10 mouse cellular contexts compared by ENCODE assay signal in genomic region chr6:48857613-48858302, GRCm38 (mm10). TPM values are rescaled to one million over a fixed set of nuclear protein-coding genes. Genes with fewer than 3 reads are reported as not detected.
DNase-seq lines count a peak whose midpoint lies in the region; ATAC-seq and TF ChIP-seq lines count a peak whose summit lies in the region.
"Had no signal": no experiment of that assay in that cellular context is flagged by ENCODE, and none has a peak within 500 bp of the region (broad histone marks: within the 10 kb centered on the region; RNA-seq: fewer than 3 reads in every experiment).

No protein-coding gene starts in this region.

- no peak for TF ChIP-seq POLR2A in cortical plate, adult 2 months (IDR thresholded peaks at IDR 0.05; ENCODE audit: extremely low read depth, insufficient read depth, low read length)

- H3K9me3 ChIP-seq in midbrain, postnatal 0 days (ENCODE audit: low read length) = no peaks in the 10 kb centered on the region
- no peaks in the 10 kb centered on the region for H3K9me3 ChIP-seq in midbrain, embryonic 16.5 days (replicated peaks; ENCODE audit: control insufficient read depth, low read length, poor library complexity, severe bottlenecking)
- H3K9me3 ChIP-seq: embryonic facial prominence, embryonic 15.5 days; G1E had no signal

- H3K4me1 ChIP-seq in midbrain, postnatal 0 days (ENCODE audit: insufficient read depth, low read length) = no peaks in the 10 kb centered on the region
- no peaks in the 10 kb centered on the region for H3K4me1 ChIP-seq in midbrain, embryonic 16.5 days (ENCODE audit: control insufficient read depth, insufficient read depth, low read length)
- no peaks in the 10 kb centered on the region for H3K4me1 ChIP-seq in cortical plate, adult 2 months (ENCODE audit: control insufficient read depth, insufficient read depth, low read length)

- no peak overlapping the region for H3K9ac ChIP-seq in midbrain, postnatal 0 days (replicated peaks; ENCODE audit: low read length, poor library complexity, severe bottlenecking)
- H3K9ac ChIP-seq in midbrain, embryonic 16.5 days (ENCODE audit: low read depth, low read length) = no peak overlapping the region
- H3K9ac ChIP-seq: embryonic facial prominence, embryonic 15.5 days had no signal

- H3K4me3 ChIP-seq in gastrocnemius, adult 2 months = no peak overlapping the region
- no peak overlapping the region for H3K4me3 ChIP-seq in midbrain, postnatal 0 days (ENCODE audit: low read depth, low read length)
- H3K4me3 ChIP-seq in midbrain, embryonic 16.5 days (ENCODE audit: low read depth, low read length) = no peak overlapping the region
- H3K4me3 ChIP-seq in cortical plate, adult 2 months (ENCODE audit: insufficient read depth, low read length) = no peak overlapping the region
- H3K4me3 ChIP-seq: embryonic facial prominence, embryonic 15.5 days had no signal

- H3K27me3 ChIP-seq in midbrain, postnatal 0 days (ENCODE audit: insufficient read depth, low read length) = no peaks in the 10 kb centered on the region
- no peaks in the 10 kb centered on the region for H3K27me3 ChIP-seq in midbrain, embryonic 16.5 days (ENCODE audit: control insufficient read depth, insufficient read depth, low read depth, low read length)
- H3K27me3 ChIP-seq: embryonic facial prominence, embryonic 15.5 days had no signal

- no peak for ATAC-seq in midbrain, postnatal 0 days (ENCODE audit: low FRiP score)
- ATAC-seq in midbrain, embryonic 16.5 days = no peak
- ATAC-seq in erythroblast, adult 5-6 weeks (replicated peaks; ENCODE audit: low FRiP score, poor library complexity, severe bottlenecking) = no peak

- no peaks in the 10 kb centered on the region for H3K36me3 ChIP-seq in midbrain, postnatal 0 days (ENCODE audit: insufficient read depth, low read length)
- H3K36me3 ChIP-seq in midbrain, embryonic 16.5 days (ENCODE audit: control insufficient read depth, insufficient read depth, low read length) = no peaks in the 10 kb centered on the region
- H3K36me3 ChIP-seq: embryonic facial prominence, embryonic 15.5 days; G1E had no signal

- 54% methylated on average over 8 of the region's 8 CpGs for WGBS in midbrain, postnatal 0 days
- WGBS in midbrain, embryonic 16.5 days = 50% methylated on average over 8 of the region's 8 CpGs

- DNase-seq in gastrocnemius, adult 2 months = no peak
- no peak for DNase-seq in gastrocnemius, adult 8-10 months (ENCODE audit: low spot score in 2 of 2)
- no peak for DNase-seq in midbrain, postnatal 0 days (ENCODE audit: low spot score)
- peak; percentile 57 for DNase-seq in naive thymus-derived CD4-positive, alpha-beta T cell, adult 2 months (ENCODE audit: low read depth)
- no peak for DNase-seq in yolk sac, embryonic 10.5 days (ENCODE audit: low spot score)

- intact Hi-C loops in gastrocnemius, adult 2 months (cut with DNase I) = loop anchor here (2.0 kb wide), 1 partner anchor 41 kb away; no protein-coding TSS in a partner anchor

- H3K27ac ChIP-seq in gastrocnemius, adult 2 months = no peak overlapping the region
- H3K27ac ChIP-seq in midbrain, postnatal 0 days (ENCODE audit: low read depth, low read length) = no peak overlapping the region
- no peak overlapping the region for H3K27ac ChIP-seq in midbrain, embryonic 16.5 days (ENCODE audit: low read length)
- no peak overlapping the region for H3K27ac ChIP-seq in cortical plate, adult 2 months (ENCODE audit: insufficient read depth, low read length)
- H3K27ac ChIP-seq: embryonic facial prominence, embryonic 15.5 days had no signal

- no peak overlapping the region for H3K4me2 ChIP-seq in midbrain, postnatal 0 days (ENCODE audit: low read depth, low read length, poor library complexity, severe bottlenecking)
- H3K4me2 ChIP-seq in midbrain, embryonic 16.5 days (ENCODE audit: low read length) = no peak overlapping the region
- H3K4me2 ChIP-seq: embryonic facial prominence, embryonic 15.5 days had no signal

- peak; percentile 48 for TF ChIP-seq CTCF in gastrocnemius, adult 2 months (IDR thresholded peaks at IDR 0.05)
- TF ChIP-seq CTCF in midbrain, postnatal 0 days (IDR thresholded peaks at IDR 0.05) = peak; percentile 59
- peak; percentile 7; the same call in 1 of the 2 replicates for TF ChIP-seq CTCF in cortical plate, adult 2 months (IDR thresholded peaks at IDR 0.05; ENCODE audit: extremely low read depth, insufficient read depth, low read length)

RNA-seq across cellular contexts. Expression of gene Aoc1, which starts 14.9 kb away (rescaled TPM):
- total RNA-seq in gastrocnemius, adult 2 months (2021) = not detected
- total RNA-seq in gastrocnemius, adult 8-10 months (2022) = not detected
- not detected in 2 replicates for total RNA-seq in midbrain, postnatal 0 days (2014; rRNA removed)
- 0.14 and 0.23 TPM in 2 replicates for polyA plus RNA-seq in midbrain, postnatal 0 days (2015; fragmentation: Nextera tagmentation; extraction: Ambion mirVana)
- polyA plus RNA-seq in midbrain, embryonic 16.5 days (2015; fragmentation: Nextera tagmentation; extraction: Ambion mirVana) = 0.07 TPM in 1 of 2 replicates, not detected in the other
- 0.04 TPM in 1 of 2 replicates, not detected in the other for polyA plus RNA-seq in cortical plate, adult 2 months (2012; rRNA removed)
- total RNA-seq in erythroblast, adult 5-6 weeks (2015; ENCODE audit: low replicate concordance) = not detected in 2 replicates
- total RNA-seq in erythroblast, adult 5-6 weeks (2017; ENCODE audit: low replicate concordance) = not detected in 2 replicates
- polyA plus RNA-seq: G1E had no signal

RNA-seq across cellular contexts. Expression of gene Tmem176b, which starts 16.5 kb away (rescaled TPM):
- total RNA-seq in gastrocnemius, adult 2 months (2021) = 10 to 100 TPM; 11.4 to 12.9 TPM
- 10 to 100 TPM in 1 of 4 experiments, 1 to 10 TPM in 3; 4.1 to 10.1 (median 7.2) TPM for total RNA-seq in gastrocnemius, adult 8-10 months (2022)
- total RNA-seq in midbrain, postnatal 0 days (2014; rRNA removed) = 65.5 and 70.7 TPM in 2 replicates
- polyA plus RNA-seq in midbrain, postnatal 0 days (2015; fragmentation: Nextera tagmentation; extraction: Ambion mirVana) = 107 and 112 TPM in 2 replicates
- 113 and 127 TPM in 2 replicates for polyA plus RNA-seq in midbrain, embryonic 16.5 days (2015; fragmentation: Nextera tagmentation; extraction: Ambion mirVana)
- 75.5 and 76.3 TPM in 2 replicates for polyA plus RNA-seq in cortical plate, adult 2 months (2012; rRNA removed)
- 11.5 and 22.5 TPM in 2 replicates for total RNA-seq in erythroblast, adult 5-6 weeks (2015; ENCODE audit: low replicate concordance)
- 5.7 and 25.1 TPM in 2 replicates for total RNA-seq in erythroblast, adult 5-6 weeks (2017; ENCODE audit: low replicate concordance)
- total RNA-seq: G1E had no signal
- polyA plus RNA-seq: G1E had no signal

RNA-seq across cellular contexts. Expression of gene Tmem176a, which starts 17.0 kb away (rescaled TPM):
- total RNA-seq in gastrocnemius, adult 2 months (2021) = 1 to 10 TPM; 3.4 to 5.3 TPM
- total RNA-seq in gastrocnemius, adult 8-10 months (2022) = 1 to 10 TPM; 1.3 to 4.8 (median 2.7) TPM
- 15.1 and 24.3 TPM in 2 replicates for total RNA-seq in midbrain, postnatal 0 days (2014; rRNA removed)
- polyA plus RNA-seq in midbrain, postnatal 0 days (2015; fragmentation: Nextera tagmentation; extraction: Ambion mirVana) = 27.0 and 31.6 TPM in 2 replicates
- polyA plus RNA-seq in midbrain, embryonic 16.5 days (2015; fragmentation: Nextera tagmentation; extraction: Ambion mirVana) = 17.9 and 19.7 TPM in 2 replicates
- polyA plus RNA-seq in cortical plate, adult 2 months (2012; rRNA removed) = 25.6 and 25.8 TPM in 2 replicates
- 10.4 and 12.7 TPM in 2 replicates for total RNA-seq in erythroblast, adult 5-6 weeks (2015; ENCODE audit: low replicate concordance)
- 1.4 and 3.2 TPM in 2 replicates for total RNA-seq in erythroblast, adult 5-6 weeks (2017; ENCODE audit: low replicate concordance)
- total RNA-seq: G1E had no signal
- polyA plus RNA-seq: G1E had no signal

Comparison
In these comparisons a context has a peak if more than half of its experiments do, and no peak if none do; other contexts are left out.
1. CTCF ChIP-seq: peak in every context shown above with its lines; median percentile 59 in midbrain, postnatal 0 days; 48 in gastrocnemius, adult 2 months; 7 in cortical plate, adult 2 months.